Mouse (Mus musculus) cerebellum, adult 9-11 months (tissue): ENCODE measurements around the gene Aco2.

ENCODE experiments used
- DNase-seq: peaks from one replicate; pipeline ENCODE4 v3.0.0; 2022

The Aco2 gene

DNA sequence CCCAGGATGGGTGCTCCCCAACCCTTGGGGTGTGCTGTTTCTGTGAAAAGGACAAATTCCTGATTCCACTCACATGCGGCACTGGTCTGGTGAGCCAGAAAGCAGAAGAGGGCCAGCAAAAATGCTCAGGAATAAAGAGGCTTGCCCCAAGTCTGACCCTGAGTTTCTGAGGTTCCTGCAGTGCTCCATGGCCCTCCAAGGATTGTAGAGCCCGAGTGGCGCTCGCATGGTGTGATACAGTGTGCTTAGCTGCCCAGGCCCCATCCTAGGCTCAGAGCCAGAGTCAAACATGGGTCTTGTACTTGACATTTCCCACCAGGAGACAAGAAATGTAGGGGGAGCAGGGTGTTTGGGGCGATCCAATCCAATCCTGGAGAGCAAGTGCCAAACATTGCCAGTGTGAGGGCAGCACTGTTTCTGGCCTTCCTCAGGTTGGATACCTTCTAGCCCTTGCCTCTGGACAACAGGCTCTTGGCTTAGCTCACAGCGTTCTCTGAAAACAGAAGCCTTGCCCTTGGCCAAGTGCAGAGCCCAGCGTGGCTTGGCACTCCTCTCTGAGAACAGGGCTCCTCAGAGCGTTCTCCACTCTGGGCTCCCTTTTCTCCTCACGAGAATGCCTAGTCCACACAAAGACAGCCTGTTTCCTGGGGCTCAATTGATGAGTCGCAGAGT is 48.6 kb downstream of the Aco2 start:
- DNase-seq: peak; percentile 76

DNA sequence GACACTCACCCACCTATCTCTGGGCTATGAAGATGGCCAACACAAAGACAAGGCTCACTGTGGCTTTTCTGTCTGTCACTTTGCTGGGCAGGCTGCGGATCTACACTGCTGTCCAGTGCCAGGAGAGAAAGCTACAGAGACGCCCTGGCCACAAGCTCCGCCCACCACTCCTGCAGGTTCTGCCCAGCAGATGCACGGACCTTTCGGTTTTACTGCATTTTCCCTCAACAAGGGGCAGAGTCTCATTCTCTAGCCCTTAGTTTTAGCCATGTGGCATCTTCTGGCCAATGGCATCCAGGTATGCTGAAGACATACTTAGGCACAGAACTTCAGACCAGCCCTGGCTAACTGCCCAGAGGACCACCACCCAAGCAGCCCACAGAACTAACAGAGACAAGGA is 49.1 kb downstream of the Aco2 start:
- peak; percentile 54 for DNase-seq

DNA sequence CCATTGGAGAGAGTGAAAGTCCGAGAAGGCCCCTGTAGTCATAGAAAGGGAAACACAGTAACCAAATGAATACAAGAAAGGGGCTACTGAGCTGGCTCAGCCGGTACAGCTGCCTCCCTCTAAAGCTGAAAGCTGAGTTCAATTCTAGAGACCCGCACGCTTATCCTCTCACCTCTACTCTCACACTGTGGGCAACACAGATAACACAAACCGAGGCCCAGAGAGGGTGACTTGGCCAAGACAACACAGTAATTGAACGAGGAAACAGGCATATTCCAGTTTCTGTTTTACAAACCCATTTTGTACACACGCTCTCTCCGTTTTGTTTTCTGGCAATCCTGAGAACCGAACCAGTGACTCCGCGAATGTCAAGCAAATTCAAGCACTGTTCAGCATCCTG is 52.8 kb downstream of the Aco2 start:
- DNase-seq: no peak

DNA sequence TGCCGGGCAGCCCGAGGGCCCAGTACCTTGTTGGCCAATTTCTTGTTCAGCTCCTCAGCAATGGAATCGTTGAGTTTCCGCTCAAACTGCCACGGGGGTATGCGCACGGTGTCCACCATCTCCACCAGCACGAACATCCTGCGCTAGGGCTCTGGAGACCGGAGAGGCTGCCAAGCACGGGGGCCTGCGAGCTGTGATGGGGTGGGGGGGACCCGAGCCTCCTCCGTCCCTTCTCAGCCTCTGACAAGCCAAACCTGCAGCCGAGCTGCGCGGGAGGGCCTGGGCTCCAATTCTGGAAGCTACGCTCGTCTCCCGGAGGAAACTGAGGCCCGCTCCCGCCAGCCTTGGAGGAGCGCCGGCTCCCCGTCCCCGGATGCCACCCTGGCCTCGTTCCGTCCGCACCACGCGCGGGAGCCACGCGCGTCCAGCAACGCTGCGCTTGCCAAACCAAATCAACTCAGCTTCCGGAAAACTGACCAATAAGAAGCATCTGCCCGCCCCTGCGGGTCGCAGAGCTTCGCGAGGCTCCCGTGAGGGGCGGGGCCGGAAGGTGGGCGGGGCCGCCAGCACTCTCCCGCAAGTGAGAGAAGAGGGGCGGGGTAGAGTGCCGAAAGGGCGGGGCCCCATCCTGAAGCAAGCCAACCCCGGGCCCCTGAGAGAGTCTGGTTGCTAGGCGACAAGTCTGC is 53.8 kb downstream of the Aco2 start, which contains the start of gene Polr3h:
Gene Polr3h (minus strand): TSS at position 481 of the 686 bp plus-strand sequence.
- DNase-seq: peak; percentile 95

DNA sequence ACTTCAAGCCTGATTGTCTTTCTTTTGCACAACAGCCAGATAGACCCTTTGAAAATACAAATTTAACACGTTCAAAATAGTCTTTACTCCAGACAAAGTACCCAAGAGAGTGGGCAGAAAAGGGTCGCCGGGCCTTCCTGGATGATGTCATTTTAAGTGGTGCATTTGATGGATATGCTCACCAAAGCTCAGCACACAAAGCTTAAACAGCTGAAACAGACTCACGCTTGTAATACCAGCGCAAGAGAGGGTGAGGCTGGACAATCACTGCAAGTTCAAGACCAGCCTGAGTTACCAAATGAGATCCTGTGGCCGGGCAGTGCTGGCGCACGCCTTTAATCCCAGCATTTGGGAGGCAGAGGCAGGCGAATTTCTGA is 54.3 kb downstream of the Aco2 start:
- DNase-seq: no peak

DNA sequence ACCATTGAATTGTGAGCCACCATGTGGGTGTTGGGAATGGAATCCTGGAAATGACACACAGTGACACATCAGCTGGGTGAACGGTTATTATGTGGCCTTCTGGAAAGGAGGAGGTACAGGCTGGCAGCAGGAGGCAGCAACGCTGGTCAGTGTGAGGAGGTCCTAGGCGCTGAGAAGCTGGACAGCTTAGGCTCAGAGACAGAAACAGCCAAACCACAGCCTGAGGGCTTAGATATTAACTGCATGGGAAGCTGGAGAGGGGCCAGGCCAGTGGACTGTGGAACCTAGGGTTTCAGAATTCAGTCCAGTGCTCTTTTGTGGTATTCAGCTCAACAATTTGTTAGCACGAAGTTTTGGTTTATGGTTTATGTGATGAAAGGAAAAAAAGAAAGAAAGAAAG is 55.6 kb downstream of the Aco2 start:
- no peak for DNase-seq

DNA sequence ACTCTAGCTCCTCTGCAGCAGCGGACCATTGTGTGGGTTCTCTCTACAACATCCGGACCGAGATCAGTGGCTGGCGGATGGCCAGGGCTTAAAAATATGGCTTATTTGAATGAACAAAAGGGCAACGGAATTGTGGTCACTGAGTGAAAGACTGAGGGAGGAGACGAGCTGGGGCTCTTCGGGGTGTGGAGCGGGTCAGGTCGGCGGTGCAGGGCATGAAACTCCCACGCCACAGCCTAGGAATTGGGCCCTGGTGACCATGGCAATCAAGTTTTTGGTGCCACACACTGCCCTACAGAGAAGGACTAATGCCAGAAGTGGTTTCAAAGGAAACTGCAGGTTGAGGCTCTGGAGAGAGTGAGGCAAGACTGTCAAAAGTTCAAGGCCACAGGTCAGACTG is 56.2 kb downstream of the Aco2 start:
- no peak for DNase-seq

DNA sequence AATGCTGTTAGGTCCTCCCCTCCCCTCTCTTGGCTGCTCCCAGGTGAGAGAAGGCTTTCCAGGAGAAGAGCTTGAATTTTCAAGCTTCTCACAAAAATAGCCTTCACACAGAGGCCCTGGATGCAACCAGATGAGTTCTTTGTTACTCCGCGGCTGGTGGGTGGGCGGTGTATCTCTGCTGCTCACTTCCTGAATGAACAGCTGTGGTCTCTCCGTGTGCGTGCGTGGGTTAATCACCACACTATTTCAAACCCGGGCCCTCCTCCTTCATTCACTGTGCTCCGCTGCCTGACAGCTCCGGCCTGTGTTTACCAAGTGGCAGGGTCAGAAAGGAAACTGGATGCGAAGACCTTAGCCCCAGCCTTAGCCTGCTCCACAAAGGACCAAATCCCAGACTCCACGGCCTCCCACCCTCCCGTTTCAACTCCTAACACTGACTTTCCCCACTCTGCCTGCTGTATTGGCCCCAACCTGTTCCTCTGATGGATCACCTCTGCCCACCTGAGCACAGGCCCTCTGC is 60.9 kb downstream of the Aco2 start:
- no peak for DNase-seq

DNA sequence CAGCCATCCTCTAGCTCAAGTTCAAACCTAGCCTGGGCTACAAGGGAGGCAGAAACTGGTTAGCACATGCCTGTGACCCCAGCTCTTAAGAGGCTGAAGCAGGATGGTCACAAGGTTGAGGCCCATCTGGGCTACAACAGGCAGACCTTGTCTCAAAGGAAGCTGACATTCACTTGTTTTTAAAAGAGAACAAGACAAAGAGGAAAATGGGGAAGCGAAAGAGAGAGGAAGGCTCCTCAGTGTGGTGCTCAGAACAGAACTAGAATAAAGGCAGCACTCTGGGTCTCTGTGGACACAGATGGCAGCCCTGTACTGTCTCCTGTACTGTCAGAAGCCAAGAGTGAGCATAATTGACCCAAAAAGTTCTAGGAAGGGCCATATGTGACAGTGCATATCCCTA is 61.9 kb downstream of the Aco2 start:
- no peak for DNase-seq

DNA sequence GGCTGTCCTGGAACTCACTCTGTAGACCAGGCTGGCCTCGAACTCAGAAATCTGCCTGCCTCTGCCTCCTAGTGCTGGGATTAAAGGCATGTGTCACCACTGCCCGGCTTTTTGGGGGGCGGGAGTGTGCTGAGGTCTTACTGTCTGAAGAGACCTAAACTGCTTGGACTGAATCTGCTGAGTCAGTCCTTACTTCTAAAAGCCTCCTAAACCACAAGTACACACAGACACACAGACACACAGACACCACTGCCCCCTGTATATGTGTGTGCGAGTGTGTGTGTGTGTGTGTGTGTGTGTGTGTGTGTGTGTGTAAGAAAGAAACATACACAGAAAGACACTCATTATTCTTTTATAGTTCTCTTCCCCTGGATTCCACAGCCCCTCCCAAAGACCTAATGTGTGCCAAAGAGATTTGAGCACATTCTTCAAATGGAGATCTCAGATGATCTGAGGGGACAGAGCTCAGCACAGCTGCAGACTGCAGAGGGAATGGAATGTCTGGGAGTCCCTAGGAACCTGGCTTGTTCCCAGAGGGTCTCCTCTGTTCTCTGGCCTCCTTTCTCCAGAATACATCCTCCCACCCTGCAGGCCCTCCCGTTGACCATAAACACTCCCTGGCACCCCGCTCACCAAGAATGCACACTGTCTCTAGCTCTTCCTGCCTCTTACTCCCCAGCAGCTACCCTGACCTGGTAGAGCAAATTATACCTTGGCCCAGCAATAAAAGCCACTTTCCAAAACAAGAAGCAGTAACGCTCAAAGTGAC is 63.9 kb downstream of the Aco2 start:
- no peak for DNase-seq

DNA sequence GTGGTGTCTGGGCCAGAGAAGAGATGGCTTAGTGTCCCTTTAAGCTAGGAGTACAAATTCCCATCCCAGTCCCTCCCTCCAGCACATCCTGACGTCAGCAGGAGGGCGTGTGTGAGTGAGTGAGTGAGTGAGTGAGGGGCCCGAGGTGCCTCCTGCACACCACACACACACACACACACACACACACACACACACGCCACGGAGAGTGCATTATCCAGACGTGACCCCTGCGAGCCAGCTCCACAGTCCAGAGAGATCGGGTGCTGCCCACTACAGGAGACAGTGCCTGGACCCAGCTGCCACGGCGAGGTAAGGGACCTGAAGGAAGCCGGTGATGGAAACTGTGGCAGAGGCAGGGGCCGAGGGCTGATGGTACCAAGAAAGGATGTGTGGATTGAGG is 64.6 kb downstream of the Aco2 start, which contains the start of gene Csdc2:
Gene Csdc2 (plus strand): TSS at position 81 of the 400 bp plus-strand sequence.
- DNase-seq: peak; percentile 81

DNA sequence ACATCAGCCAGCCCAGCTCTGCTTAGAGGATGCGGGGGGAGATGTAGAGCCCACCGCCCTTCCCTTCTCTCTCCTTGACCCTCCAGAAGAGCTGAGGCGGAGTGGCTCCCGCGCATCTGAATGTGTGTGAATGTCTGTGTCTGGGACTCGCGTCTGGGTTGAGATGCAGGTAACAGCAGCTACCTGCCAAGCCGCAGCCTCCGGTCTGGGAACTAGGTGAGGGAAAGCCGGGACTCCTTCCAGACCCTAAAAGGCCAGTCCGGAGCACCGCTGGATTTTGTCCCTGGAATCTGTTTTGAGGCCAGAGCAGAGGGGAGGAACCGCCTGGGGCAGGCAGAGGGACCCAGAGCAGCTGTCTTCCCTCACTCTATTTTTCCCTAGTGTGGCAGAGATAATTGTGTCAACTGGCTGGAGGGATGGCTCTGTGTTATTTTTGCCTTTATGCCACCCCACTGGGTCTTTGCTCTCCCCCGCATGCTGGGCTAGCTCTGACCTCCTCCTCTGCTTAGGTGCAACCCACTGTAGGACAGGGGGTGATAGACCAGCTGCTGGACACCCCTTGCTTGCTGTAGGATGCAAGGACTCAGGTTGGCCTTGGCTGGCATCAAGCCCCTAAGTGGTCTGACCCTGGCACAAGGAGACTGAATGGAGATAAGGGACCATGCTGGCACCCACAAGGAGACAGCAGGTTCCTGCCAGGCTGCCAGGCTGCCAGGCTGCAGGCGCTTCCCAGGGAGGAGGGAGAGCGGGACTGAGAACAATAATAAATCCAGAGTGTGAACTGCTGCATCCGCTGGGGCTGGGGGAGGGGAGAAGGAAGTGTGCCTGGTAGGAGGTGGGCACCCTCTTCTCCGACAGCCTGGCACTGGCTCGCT is 65.2 kb downstream of the Aco2 start:
- DNase-seq: peak; percentile 79

DNA sequence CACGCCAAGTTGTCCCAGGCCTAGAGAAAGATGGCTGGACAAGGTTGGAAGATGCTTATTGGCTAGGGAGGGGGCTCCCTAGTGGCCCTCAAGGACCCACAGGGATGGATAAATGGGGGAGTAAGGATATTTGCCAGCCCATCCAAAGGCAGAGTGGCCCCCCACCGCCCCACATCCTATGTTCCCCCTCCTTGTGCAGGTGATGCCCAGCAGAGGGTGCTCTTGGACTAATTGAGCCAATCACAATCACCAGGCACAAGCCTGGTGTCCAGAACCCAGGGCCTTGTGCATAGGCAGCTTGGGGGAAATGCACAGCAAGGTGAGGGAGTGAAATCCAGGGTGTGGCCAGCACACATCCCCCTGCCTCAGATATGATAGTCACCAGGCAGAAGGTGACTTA is 66.1 kb downstream of the Aco2 start:
- peak; percentile 78 for DNase-seq

DNA sequence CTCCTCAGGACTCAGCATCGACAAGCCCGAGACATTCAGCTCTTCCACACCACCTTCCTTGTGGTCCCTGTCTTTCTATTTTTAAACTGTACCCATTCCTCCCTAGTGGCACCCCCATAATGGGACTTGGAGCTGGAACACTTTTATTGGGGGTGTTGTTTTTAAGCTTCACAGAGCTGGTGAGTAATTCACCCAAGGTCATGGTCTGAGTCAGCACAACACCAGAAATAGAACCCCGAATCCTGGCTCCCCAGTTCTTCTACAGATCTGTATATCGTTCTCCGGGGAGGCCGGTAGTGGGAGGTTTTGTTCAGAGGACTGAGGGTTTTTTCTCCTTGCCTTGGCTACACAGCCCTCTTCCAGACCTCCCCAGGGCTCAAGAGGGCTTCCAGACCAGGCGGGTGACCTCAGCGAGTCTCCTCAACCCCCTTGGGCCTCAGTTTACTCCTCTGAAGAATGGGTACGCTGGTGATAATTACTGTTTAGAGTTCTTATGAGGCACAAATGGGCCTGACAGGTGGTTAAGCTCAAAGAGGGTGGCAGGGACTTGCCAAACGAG is 67.1 kb downstream of the Aco2 start:
- DNase-seq: no peak

DNA sequence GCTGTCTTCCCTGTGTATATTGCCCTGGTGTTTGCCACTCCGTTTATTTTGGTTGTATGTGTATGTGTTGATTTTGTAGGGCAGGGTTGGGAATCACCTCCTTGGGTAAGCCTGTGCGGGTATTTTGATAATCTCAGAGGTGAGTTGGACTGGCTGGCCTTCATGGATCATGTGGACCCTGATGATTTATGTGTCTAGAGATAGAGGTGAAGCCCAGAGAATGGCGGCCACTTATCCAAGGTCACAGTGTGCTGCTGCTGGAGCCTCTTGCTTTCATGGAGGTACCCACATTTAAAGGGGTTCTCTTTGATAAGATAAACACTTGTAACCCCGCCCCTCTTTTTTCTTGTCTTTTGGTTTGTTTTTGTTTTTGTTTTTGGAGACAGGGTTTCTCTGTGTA is 67.7 kb downstream of the Aco2 start:
- DNase-seq: no peak

DNA sequence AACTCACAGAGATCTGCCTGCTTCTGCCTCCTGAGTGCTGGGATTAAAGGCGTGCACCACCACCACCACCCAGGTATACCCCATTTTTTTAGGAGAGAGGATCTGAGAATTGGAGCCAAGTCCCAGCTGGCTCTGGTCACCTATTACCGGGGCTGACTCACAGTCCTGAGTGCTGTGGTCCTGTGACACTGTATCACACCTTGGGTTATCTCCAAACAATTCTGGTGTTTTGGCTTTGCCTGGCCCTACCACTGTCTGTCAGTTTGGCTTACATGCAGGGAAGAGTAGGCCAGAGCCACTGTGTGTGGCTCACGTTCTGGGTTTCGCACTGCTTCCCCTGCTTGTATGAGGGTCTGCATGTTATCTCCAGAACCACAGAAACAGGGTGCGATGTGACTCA is 68.1 kb downstream of the Aco2 start:
- DNase-seq: no peak

DNA sequence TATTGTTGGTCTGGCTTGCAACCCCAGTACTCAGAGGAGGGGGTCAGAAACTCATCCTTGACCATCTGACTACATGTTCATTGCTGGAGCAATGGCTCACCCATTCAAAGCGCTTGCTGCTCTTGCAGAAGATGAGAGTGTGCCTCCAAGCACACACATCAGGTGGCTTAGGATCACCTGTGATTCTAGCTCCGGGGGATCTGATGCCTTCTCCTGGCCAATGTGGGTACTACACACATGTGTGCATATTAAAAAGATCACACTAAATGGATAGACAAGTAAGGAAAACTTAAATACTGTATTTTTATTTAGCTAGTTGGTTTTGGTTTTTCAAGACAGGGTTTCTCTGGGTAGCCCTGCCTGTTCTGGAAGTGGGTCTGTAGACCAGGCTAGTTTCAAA is 68.9 kb downstream of the Aco2 start:
- no peak for DNase-seq

DNA sequence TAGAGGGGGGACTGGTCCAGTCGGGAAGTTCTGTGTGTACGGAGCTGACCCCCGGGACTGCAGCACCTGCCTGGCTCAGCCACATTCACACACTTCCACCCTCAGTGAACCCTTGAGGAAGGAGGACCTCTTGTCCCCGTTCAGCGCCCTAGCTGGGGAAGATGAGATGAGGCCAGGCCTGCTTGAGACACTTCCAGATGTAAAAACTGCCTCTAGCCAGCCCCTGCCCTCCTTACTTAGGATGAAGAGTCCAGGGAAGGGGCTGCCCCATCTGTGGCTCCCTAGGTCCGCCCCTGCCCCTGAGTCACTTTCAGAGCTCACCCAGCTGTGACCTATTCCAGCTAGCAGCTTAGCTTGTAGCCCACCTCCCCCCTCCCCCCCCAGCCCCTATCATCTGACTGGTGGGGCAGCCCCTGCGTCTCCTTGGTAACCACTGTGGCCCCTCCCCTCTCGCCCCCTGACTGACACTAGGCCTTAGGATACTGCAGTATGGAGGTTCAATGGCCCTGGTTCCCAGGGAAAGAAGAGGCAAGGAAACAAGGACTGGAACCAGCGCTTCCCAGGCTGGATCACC is 71.2 kb downstream of the Aco2 start:
- DNase-seq: peak; percentile 19

DNA sequence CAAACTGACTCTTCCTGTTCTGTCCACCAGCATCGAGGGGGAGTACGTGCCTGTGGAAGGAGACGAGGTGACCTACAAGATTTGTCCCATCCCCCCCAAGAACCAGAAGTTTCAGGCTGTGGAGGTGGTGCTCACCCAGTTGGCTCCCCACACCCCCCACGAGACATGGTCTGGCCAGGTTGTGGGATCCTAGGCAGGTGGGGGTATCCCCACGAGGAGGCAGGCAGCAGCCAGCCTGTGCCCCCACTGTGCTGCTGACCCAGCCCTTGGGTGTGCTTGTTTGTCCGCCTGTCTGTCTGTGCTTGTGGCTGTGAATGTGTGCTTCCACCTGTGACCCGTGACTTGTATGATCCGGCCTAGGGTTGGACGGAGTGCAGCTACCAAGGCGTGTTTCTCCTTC is 77.0 kb downstream of the Aco2 start:
- DNase-seq: peak; percentile 32

DNA sequence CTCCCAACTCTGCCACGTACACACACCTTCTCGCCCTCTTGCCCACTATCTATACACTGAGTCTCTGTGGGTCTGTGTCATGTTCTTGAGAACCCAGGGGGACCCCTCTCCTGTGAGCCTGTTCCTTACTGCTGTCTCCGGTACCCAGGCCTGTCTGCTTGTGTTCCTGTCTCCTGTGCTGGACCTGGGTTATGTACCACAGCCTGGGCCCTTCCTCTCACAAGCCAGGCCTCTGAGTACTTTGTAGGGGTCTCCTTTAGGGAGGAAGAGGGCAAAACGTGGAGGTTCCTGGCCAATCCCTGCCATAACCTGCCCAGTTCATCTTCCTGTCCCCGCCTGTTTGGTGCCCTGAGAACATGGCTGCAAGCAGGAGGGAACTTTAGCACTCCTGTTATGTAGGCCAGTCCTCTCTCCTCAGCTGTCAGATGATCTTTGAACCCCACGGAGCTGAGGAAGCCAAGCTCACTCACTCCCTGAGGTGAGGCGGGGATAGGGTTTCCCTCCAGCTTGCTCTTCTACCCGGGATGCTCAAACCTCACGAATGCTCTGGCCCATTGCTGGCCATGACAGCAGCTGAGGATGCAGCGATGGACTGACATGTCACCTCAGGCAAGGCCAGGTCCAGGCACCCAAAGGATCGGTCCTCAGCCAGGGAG is 77.5 kb downstream of the Aco2 start:
- DNase-seq: peak; percentile 15

DNA sequence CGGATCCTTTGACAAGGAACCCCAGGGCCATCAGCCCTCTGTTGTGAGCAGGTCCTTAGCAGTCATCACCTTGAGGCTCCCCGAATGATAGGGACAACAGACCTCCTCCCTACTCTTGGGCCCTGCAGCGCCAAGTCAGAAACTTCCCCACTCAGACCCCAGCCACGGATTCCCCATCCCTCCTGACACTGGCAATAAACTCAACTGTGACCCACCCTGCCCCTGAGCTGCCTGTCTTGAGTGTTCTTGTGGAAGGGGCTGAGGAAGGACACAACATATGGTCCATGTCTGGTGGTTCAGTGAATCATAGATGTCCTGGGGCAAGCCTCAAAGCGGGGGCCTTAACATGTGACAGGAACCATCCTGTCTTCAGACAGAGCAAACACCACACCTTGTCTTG is 78.6 kb downstream of the Aco2 start:
- DNase-seq: no peak
